Mouse (Mus musculus): Measurements from ENCODE around the gene Gm2075.
"Not testable (repeated sequence)": the region's sequence is repeated elsewhere in the genome, so short reads cannot be mapped to it uniquely, and the experiment has no call there.

DNA sequence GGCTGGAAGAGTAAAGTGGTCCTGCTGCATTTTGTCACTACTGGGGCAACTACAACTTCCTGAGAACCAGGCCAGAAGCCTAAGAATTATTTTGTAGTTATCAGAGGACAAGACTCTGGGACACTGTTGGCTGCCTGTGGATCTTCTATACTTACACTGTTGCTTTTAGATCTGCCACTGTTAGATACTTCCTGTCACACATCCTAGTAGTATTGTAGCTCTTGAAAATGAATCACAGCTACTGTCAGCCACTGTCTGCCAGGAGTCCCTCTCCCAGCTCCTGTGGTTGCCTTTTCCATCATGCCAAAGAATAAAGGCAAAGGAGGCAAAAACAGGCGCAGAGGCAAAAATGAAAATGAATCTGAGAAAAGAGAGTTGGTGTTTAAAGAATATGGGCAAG, 15.1 kb downstream of the Gm2075 start, which contains the start of gene Gm2056:
- not testable (repeated sequence) for TF ChIP-seq GATA1 (IDR thresholded peaks at IDR 0.05; ENCODE audit: borderline replicate concordance, low read length); FLI1 (IDR thresholded peaks at IDR 0.05; ENCODE audit: low read length)

Measured in megakaryocyte, embryonic 14.5 days (primary cell).